Mouse (Mus musculus) right cerebral cortex, adult 18-20 months (tissue): ENCODE results near the gene Cage1.

ENCODE experiments used
- DNase-seq: peaks from one replicate; pipeline ENCODE4 v3.0.0; 2022; ENCODE audit warnings: mixed read lengths

Cage1 gene

GRCm38 (mm10) chr13:38009721-38010408, 27.0 kb downstream of the Cage1 start:
- no peak for DNase-seq

- DNase-seq = no peak
Observed at GRCm38 (mm10) chr13:38007972-38008371, 28.9 kb downstream of the Cage1 start.

- no peak for DNase-seq
Observed at GRCm38 (mm10) chr13:38002461-38002860, 34.4 kb downstream of the Cage1 start.

- DNase-seq = no peak
Observed at GRCm38 (mm10) chr13:37999713-38000112, 37.2 kb downstream of the Cage1 start.

GRCm38 (mm10) chr13:37994405-37994749, 42.5 kb downstream of the Cage1 start:
- no peak for DNase-seq

GRCm38 (mm10) chr13:37993704-37994404, 43.0 kb downstream of the Cage1 start, which contains the start of gene Ssr1:
Gene Ssr1, minus strand, starts transcription at chr13:37994217.
- peak; percentile 97 for DNase-seq

- no peak for DNase-seq
Observed at GRCm38 (mm10) chr13:37993376-37993703, 43.5 kb downstream of the Cage1 start.

GRCm38 (mm10) chr13:37992638-37993371, 44.1 kb downstream of the Cage1 start:
- no peak for DNase-seq

GRCm38 (mm10) chr13:37989701-37990100, 47.2 kb downstream of the Cage1 start:
- no peak for DNase-seq

- no peak for DNase-seq
Observed at GRCm38 (mm10) chr13:37986166-37986565, 50.7 kb downstream of the Cage1 start.

- DNase-seq = no peak
Observed at GRCm38 (mm10) chr13:37981063-37981462, 55.8 kb downstream of the Cage1 start.

- no peak for DNase-seq
Observed at GRCm38 (mm10) chr13:37980346-37980745, 56.5 kb downstream of the Cage1 start.

- no peak for DNase-seq
Observed at GRCm38 (mm10) chr13:37979506-37979905, 57.4 kb downstream of the Cage1 start.

GRCm38 (mm10) chr13:37974731-37975130, 62.1 kb downstream of the Cage1 start:
- DNase-seq = no peak

GRCm38 (mm10) chr13:37974036-37974435, 62.8 kb downstream of the Cage1 start:
- peak; percentile 24 for DNase-seq

GRCm38 (mm10) chr13:37970887-37971530, 65.9 kb downstream of the Cage1 start:
- no peak for DNase-seq

- DNase-seq = no peak
Observed at GRCm38 (mm10) chr13:37969988-37970387, 66.9 kb downstream of the Cage1 start.

GRCm38 (mm10) chr13:37969337-37969736, 67.5 kb downstream of the Cage1 start:
- peak; percentile 87 for DNase-seq

GRCm38 (mm10) chr13:37967565-37967964, 69.3 kb downstream of the Cage1 start:
- DNase-seq = no peak

- DNase-seq = no peak
Observed at GRCm38 (mm10) chr13:37967052-37967437, 69.8 kb downstream of the Cage1 start.

- DNase-seq = no peak
Observed at GRCm38 (mm10) chr13:37966256-37967051, 70.4 kb downstream of the Cage1 start.

- no peak for DNase-seq
Observed at GRCm38 (mm10) chr13:37965126-37965914, 71.5 kb downstream of the Cage1 start.
